Mouse (Mus musculus) mouse embryonic stem cell (cell line): ENCODE results near the gene Nrp2.

Experiments used
- in situ Hi-C, 2 experiments: fragments of 300-500 bp; cut with MboI; formaldehyde crosslinking; loops; 1 replicate in 1 of 2; 3 replicates in 1 of 2; pipeline ENCODE4 v1.14.3; 2019 to 2020; ENCODE audit warnings: low sequenced_read_pairs in 2 of 2, low pct_unique_long_range_greater_than_20kb in 1 of 2, mixed read lengths in 1 of 2; ENCODE audit not compliant: unreplicated experiment in 1 of 2

Nrp2 gene

GRCm38 (mm10) chr1:62701065-62701921, 1.8 kb upstream of the Nrp2 start:
- in situ Hi-C loops: loop anchor here in 1 of 2 experiments (25.0 kb wide), 1 partner anchor 289 kb away; no protein-coding TSS in a partner anchor

GRCm38 (mm10) chr1:62702743-62703142, 342 bp upstream of the Nrp2 start:
- in situ Hi-C loops: loop anchor here in 1 of 2 experiments (25.0 kb wide), 1 partner anchor 290 kb away; no protein-coding TSS in a partner anchor

- in situ Hi-C loops: loop anchor here in 1 of 2 experiments (25.0 kb wide), 1 partner anchor 292 kb away; no protein-coding TSS in a partner anchor
Measured at GRCm38 (mm10) chr1:62704117-62704888, 1.2 kb downstream of the Nrp2 start.

- in situ Hi-C loops: loop anchor here in 1 of 2 experiments (25.0 kb wide), 1 partner anchor 293 kb away; no protein-coding TSS in a partner anchor
Measured at GRCm38 (mm10) chr1:62704889-62705516, 1.9 kb downstream of the Nrp2 start.

GRCm38 (mm10) chr1:62705517-62705981, 2.5 kb downstream of the Nrp2 start:
- in situ Hi-C loops: loop anchor here in 1 of 2 experiments (25.0 kb wide), 1 partner anchor 293 kb away; no protein-coding TSS in a partner anchor

GRCm38 (mm10) chr1:62706085-62707021, 3.3 kb downstream of the Nrp2 start:
- in situ Hi-C loops: loop anchor here in 1 of 2 experiments (25.0 kb wide), 1 partner anchor 294 kb away; no protein-coding TSS in a partner anchor

- in situ Hi-C loops: loop anchor here in 1 of 2 experiments (25.0 kb wide), 1 partner anchor 295 kb away; no protein-coding TSS in a partner anchor
Measured at GRCm38 (mm10) chr1:62707101-62707912, 4.2 kb downstream of the Nrp2 start.

- in situ Hi-C loops: loop anchor here in 1 of 2 experiments (25.0 kb wide), 1 partner anchor 296 kb away; no protein-coding TSS in a partner anchor
Measured at GRCm38 (mm10) chr1:62707913-62708860, 5.1 kb downstream of the Nrp2 start.

- in situ Hi-C loops: loop anchor here in 1 of 2 experiments (25.0 kb wide), 1 partner anchor 298 kb away; no protein-coding TSS in a partner anchor
Measured at GRCm38 (mm10) chr1:62709770-62710335, 6.8 kb downstream of the Nrp2 start.

GRCm38 (mm10) chr1:62713021-62713676, 10.1 kb downstream of the Nrp2 start:
- in situ Hi-C loops: loop anchor here in 1 of 2 experiments (25.0 kb wide), 1 partner anchor 301 kb away; no protein-coding TSS in a partner anchor

- in situ Hi-C loops: loop anchor here in 1 of 2 experiments (25.0 kb wide), 1 partner anchor 303 kb away; no protein-coding TSS in a partner anchor
Measured at GRCm38 (mm10) chr1:62715004-62715403, 11.9 kb downstream of the Nrp2 start.

GRCm38 (mm10) chr1:62715692-62716091, 12.6 kb downstream of the Nrp2 start:
- in situ Hi-C loops: loop anchor here in 1 of 2 experiments (25.0 kb wide), 1 partner anchor 303 kb away; no protein-coding TSS in a partner anchor

GRCm38 (mm10) chr1:62716836-62717478, 13.9 kb downstream of the Nrp2 start:
- in situ Hi-C loops: loop anchor here in 1 of 2 experiments (25.0 kb wide), 1 partner anchor 305 kb away; no protein-coding TSS in a partner anchor
